Mouse (Mus musculus): Measurements from ENCODE around the gene Hpn. TPM values are rescaled to one million over a fixed set of nuclear protein-coding genes. Genes with fewer than 3 reads are reported as not detected.

Hpn gene
- polyA plus RNA-seq, 1 experiment: 1.8 TPM

GRCm38 (mm10) chr7:31059108-31059507, 56.0 kb downstream of the Hpn start, which contains the start of gene Lgi4:
Lgi4 (plus strand) TSS chr7:31059342.
- no peaks in the 10 kb centered on the region for H3K9me3 ChIP-seq
- H3K27me3 ChIP-seq (replicated peaks): peaks cover 68% of the 10 kb centered on the region
- H3K36me3 ChIP-seq (replicated peaks; ENCODE audit: low read length): no peaks in the 10 kb centered on the region
- TF ChIP-seq FLI1 (IDR thresholded peaks at IDR 0.05; ENCODE audit: low read length) (no peak), GATA1 (IDR thresholded peaks at IDR 0.05; ENCODE audit: borderline replicate concordance, low read length) (no peak)
- peaks cover 18% of the 10 kb centered on the region for H3K4me1 ChIP-seq
- no peak within 1 kb of the TSS for H3K4me3 ChIP-seq (replicated peaks)

DNA sequence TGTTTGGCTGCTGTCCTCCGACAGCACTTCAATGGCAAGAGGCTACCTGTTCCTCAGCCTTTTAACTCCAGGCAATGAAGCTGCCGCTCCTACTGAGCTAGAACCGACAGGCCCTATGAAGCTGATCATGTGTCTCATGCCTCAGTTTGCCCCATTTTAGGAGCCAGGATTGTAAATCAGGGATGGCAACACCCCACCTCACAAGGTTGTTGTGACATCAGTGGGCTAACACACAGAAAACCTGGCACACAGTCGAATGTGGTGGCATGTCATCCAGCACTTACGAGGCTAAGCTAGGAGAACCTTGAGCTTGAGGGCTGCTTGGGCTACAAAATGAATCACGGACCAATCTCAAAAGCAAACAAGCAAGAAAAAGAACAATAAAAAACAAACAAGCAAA, 56.9 kb downstream of the Hpn start:
- Histone ChIP-seq H3K4me1 (peaks cover 21% of the 10 kb centered on the region), H3K27me3 (replicated peaks) (peaks cover 68% of the 10 kb centered on the region), H3K9me3 (no peaks in the 10 kb centered on the region), H3K36me3 (replicated peaks; ENCODE audit: low read length) (no peaks in the 10 kb centered on the region), H3K4me3 (replicated peaks) (no peak overlapping the region)
- no peak for TF ChIP-seq GATA1 (IDR thresholded peaks at IDR 0.05; ENCODE audit: borderline replicate concordance, low read length)
- no peak for TF ChIP-seq FLI1 (IDR thresholded peaks at IDR 0.05; ENCODE audit: low read length)

GRCm38 (mm10) chr7:31057730-31058129, 57.4 kb downstream of the Hpn start:
- no peaks in the 10 kb centered on the region for H3K9me3 ChIP-seq
- no peaks in the 10 kb centered on the region for H3K36me3 ChIP-seq (replicated peaks; ENCODE audit: low read length)
- H3K27me3 ChIP-seq (replicated peaks): peaks cover 68% of the 10 kb centered on the region
- TF ChIP-seq GATA1 (IDR thresholded peaks at IDR 0.05; ENCODE audit: borderline replicate concordance, low read length): no peak
- no peak for TF ChIP-seq FLI1 (IDR thresholded peaks at IDR 0.05; ENCODE audit: low read length)
- H3K4me1 ChIP-seq: peaks cover 25% of the 10 kb centered on the region
- H3K4me3 ChIP-seq (replicated peaks): no peak overlapping the region

GRCm38 (mm10) chr7:31057071-31057470, 58.0 kb downstream of the Hpn start, which contains the start of gene Fxyd1:
Fxyd1 (minus strand) TSS chr7:31057199.
- Histone ChIP-seq H3K36me3 (replicated peaks; ENCODE audit: low read length) (no peaks in the 10 kb centered on the region), H3K9me3 (no peaks in the 10 kb centered on the region), H3K27me3 (replicated peaks) (peaks cover 71% of the 10 kb centered on the region), H3K4me3 (replicated peaks) (no peak within 1 kb of the TSS), H3K4me1 (peaks cover 32% of the 10 kb centered on the region)
- TF ChIP-seq FLI1 (IDR thresholded peaks at IDR 0.05; ENCODE audit: low read length) (no peak), GATA1 (IDR thresholded peaks at IDR 0.05; ENCODE audit: borderline replicate concordance, low read length) (no peak)

DNA sequence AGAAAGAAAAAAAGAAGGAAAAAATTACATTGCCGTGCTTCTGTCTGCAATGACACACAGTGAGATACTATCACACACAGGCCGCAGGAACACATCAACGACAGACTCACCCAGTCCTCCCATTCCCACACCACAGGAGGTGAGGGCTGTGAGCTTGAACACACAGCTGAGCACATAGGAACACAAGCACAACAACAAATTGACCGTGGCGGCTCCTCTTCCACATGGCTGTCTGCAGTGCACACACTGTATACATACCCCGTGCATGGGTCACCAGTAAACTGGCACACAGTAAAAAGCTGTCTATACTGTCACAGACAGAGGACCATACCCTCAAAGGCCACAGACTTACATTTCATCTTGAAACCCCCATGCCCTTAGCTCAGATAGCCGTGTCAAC, 58.6 kb downstream of the Hpn start:
- TF ChIP-seq FLI1 (IDR thresholded peaks at IDR 0.05; ENCODE audit: low read length) (no peak), GATA1 (IDR thresholded peaks at IDR 0.05; ENCODE audit: borderline replicate concordance, low read length) (no peak)
- Histone ChIP-seq H3K4me3 (replicated peaks) (no peak overlapping the region), H3K9me3 (no peaks in the 10 kb centered on the region), H3K36me3 (replicated peaks; ENCODE audit: low read length) (no peaks in the 10 kb centered on the region), H3K4me1 (peaks cover 38% of the 10 kb centered on the region), H3K27me3 (replicated peaks) (peaks cover 74% of the 10 kb centered on the region)

GRCm38 (mm10) chr7:31055883-31056282, 59.2 kb downstream of the Hpn start:
- peaks cover 77% of the 10 kb centered on the region for H3K27me3 ChIP-seq (replicated peaks)
- no peaks in the 10 kb centered on the region for H3K9me3 ChIP-seq

DNA sequence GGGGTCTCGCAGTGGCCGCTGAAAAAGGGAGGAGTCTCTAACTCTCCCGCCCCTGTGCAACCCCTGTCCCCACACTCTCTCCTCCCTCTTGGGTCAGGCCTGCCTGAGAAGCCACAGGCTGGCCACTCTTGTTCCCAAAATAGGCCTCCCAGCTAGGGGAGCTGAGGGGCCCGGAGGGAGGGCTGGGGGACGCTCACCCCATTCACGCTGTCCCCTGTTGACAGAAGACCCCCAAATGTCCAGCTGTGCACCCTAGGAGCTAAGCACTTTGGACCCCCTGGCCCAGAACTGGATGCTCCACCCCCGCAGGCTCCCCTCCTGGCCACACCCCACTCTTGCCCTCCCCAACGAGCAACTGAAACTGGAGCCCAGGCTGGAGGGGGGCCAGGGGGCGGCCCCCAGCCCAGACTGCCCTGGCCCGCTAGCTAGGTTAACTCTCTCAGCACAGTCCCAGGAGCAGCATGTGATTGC, 59.7 kb downstream of the Hpn start:
- TF ChIP-seq GATA1 (IDR thresholded peaks at IDR 0.05; ENCODE audit: borderline replicate concordance, low read length): no peak
- TF ChIP-seq FLI1 (IDR thresholded peaks at IDR 0.05; ENCODE audit: low read length): no peak
- no peak overlapping the region for H3K4me3 ChIP-seq (replicated peaks)
- no peaks in the 10 kb centered on the region for H3K9me3 ChIP-seq
- H3K36me3 ChIP-seq (replicated peaks; ENCODE audit: low read length): no peaks in the 10 kb centered on the region
- H3K27me3 ChIP-seq (replicated peaks): peaks cover 77% of the 10 kb centered on the region
- peaks cover 49% of the 10 kb centered on the region for H3K4me1 ChIP-seq

More at GRCm38 (mm10) chr7:31055883-31056282, 59.2 kb downstream of the Hpn start:
- TF ChIP-seq GATA1 (IDR thresholded peaks at IDR 0.05; ENCODE audit: borderline replicate concordance, low read length): no peak
- TF ChIP-seq FLI1 (IDR thresholded peaks at IDR 0.05; ENCODE audit: low read length): no peak
- Histone ChIP-seq H3K36me3 (replicated peaks; ENCODE audit: low read length) (no peaks in the 10 kb centered on the region), H3K4me1 (peaks cover 44% of the 10 kb centered on the region), H3K4me3 (replicated peaks) (no peak overlapping the region)

- H3K4me1 ChIP-seq: peaks cover 55% of the 10 kb centered on the region
- peaks cover 79% of the 10 kb centered on the region for H3K27me3 ChIP-seq (replicated peaks)
- H3K4me3 ChIP-seq (replicated peaks): no peak overlapping the region
- no peaks in the 10 kb centered on the region for H3K36me3 ChIP-seq (replicated peaks; ENCODE audit: low read length)
- H3K9me3 ChIP-seq: no peaks in the 10 kb centered on the region
- TF ChIP-seq FLI1 (IDR thresholded peaks at IDR 0.05; ENCODE audit: low read length): no peak
- TF ChIP-seq GATA1 (IDR thresholded peaks at IDR 0.05; ENCODE audit: borderline replicate concordance, low read length): no peak
These were observed 60.3 kb downstream of the Hpn start for GRCm38 (mm10) chr7:31054661-31055320.

DNA sequence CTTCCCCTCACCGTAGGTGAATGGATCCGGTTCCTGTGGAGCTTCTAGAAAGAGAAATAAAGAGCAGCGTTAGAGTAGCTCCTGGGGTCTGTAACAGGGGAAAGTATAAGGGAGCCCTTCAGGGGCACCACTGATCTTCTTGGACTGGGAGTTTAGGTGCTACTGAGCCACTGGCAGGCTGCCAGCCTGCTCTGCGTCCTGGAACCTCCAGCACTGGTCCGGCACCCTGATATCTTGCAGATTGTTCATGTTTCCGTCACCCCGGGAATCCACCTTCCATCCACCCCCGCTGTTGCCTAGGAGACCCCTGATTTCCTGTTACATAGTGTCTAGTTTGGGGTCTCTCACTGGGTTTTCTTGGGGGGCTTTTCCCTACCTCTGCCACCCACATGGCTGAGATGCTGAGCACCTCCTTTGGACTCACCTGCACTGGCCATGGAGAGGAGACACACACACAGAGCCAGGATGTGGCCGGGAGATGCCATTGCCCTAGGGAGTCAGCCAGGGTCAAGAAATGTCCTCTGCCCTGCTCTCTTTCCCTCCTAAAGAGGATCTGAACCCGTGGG, 61.1 kb downstream of the Hpn start:
- no peak for TF ChIP-seq FLI1 (IDR thresholded peaks at IDR 0.05; ENCODE audit: low read length)
- TF ChIP-seq GATA1 (IDR thresholded peaks at IDR 0.05; ENCODE audit: borderline replicate concordance, low read length): no peak
- Histone ChIP-seq H3K4me3 (replicated peaks) (no peak overlapping the region), H3K9me3 (no peaks in the 10 kb centered on the region), H3K4me1 (peaks cover 54% of the 10 kb centered on the region), H3K36me3 (replicated peaks; ENCODE audit: low read length) (no peaks in the 10 kb centered on the region), H3K27me3 (replicated peaks) (peaks cover 86% of the 10 kb centered on the region)

Data from megakaryocyte, embryonic 14.5 days (primary cell).